Mouse (Mus musculus) thymus, postnatal 4 days (tissue): ENCODE results near the gene Birc2.
"Not testable (repeated sequence)": the region's sequence is repeated elsewhere in the genome, so short reads cannot be mapped to it uniquely, and the experiment has no call there.

Experiments
- DNase-seq: peaks from one replicate; pipeline ENCODE4 v3.0.0; 2021

Birc2 gene

DNA sequence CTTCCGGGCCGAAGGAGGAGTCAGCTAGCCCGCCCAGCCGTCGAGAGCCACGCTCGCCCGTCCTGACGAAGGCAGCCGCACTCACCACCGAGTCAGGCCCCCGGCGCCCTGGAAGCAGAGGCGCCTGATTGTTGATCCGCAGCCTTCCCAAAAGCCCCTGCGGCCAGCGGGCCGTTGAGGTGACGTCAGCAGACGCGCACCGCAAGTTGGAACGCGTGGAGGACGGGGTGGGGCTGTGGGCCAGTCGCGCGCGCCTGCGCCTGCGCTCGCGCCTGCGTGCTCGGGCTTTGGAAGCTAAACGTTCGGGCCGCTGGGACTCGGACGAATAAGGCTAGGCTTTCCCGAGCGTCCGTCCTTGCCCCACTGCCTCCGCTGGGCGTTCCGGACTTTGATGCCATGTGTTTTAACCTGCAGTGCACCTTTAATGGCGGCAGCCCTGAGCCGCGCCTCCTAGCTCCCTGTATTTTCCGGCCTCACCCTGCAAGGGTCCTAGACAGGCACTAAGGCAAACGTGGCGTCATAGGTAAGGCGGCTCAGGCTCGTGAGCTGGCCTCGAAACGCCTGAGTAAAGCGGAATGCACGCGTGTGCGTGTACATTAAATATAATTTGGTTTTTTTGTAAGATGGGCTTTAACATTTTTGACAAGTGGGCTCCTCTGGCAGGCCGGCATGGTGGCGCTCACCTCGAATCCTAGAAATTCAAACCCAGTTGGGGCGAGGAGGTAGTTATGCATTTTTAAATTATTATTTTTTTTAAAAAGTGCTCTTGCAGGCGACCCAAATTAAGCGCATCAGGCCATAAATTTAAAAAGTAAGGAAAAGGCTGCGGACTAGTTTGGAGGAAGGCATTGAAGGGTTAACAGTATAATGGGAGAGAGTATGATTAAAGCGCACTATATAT lies at the start of gene Birc2:
Gene Birc2 (minus strand): TSS at position 160 of the 901 bp plus-strand sequence.
- DNase-seq, result peak; percentile 94

DNA sequence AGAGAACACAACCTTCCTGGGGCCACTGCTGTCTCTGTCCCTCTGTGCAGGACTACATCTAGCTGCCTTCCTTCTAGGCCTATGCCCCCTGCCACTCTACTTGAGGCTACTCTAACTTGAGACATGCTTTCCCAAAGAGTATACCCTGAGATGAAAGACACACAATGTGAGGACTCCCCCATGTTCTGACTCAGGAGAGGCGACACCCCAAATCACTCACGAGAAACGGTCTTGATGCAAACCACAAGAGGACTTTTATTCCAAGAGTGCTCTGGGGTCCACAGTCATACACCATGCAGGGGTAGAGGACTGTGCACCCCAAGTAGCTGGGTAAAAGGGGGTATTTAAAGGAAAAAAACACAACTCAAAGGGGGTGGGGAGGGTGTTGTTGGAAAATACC lies 47.5 kb upstream of the Birc2 start:
- no peak for DNase-seq

DNA sequence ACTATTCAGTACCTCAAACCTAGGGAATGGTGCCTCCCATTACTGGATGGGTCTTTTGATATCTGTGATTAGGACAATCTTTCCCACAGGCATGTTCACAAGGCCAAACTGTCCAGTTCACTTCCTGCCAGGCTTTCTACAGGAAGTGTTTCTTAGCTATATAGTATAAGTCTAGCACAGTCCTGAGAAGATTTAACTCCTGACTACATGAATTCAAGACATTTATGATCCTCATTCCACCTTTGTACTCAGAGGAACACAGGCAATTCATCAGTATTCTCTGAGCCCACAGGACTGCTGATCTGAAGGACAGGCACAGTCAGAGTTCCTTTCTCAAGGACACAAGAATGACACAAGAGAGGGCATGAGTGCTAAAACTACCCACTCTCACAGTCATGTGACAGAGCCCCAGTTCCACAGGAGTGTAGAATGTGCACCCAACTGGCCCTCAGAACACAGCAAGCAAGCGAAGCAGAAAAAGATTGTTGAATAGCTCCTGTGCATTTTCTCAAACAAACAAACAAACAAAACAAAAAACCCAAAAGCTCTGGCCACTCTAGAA lies 45.5 kb upstream of the Birc2 start:
- DNase-seq, result no peak

DNA sequence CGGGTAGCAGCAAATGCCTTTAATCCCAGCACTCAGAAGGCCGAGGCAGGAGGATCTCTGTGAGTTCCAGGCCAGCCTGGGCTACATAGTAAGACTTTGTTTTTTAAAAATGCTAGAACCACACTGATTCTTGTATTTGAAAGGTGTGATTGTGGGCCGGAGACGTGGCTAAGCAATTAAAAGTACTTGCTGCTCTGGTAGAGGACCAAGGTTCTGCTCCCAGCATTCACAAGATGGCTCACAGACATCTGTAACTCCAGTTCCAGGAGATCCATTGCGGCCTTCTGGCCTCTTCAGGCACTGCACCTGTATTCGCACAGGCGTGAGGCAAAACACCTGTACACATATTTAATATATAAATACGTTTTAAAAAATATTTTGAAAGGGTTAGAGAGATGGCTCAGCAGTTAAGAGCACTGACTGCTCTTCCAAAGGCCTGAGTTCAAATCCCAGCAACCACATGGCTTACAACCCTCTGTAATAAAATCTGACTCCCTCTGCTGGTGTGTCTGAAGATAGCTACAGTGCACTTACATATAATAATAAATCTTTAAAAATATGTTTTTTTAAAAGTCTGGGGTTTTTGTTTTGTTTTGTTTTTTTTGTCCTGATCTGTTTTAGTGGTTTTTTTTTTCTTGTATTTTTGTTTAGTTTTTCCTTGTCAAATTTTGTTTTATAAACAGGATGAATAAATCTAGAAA lies 36.8 kb upstream of the Birc2 start:
- DNase-seq, result peak; percentile 26

DNA sequence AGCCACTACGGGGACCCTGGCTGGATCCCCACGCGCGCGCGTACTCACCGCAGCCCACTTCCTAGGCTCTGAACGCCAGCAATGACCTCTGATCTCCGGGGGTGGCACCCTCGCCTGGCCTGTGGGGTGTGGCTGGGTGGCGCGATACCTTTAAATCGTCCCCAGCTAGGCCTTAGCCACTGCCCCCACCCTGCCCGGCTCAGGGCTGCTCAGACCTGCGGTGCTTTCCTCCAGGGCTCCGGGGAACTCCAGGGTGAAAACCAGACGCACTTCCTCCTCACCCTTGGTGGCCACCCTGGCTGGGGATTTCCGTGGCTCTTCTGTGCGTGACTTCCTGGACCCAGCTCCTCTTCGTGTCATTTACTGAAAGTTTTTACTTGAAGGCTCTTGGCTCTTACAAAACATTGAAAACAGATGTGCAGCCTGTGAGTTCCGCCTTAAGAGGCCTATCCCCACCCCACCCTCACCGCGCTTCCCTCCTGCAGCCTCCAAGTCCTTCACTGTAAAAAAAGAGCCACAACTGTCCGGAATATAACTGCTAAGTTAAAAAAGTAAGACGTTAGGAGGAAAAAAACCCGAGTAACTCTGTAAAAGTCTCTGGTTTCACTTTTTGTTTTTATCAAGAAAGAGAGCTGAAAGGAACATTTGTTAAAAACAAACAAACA lies 36.0 kb upstream of the Birc2 start, which contains the start of gene Birc3:
Gene Birc3 (minus strand): TSS at position 412 of the 665 bp plus-strand sequence.
- peak; percentile 82 for DNase-seq

DNA sequence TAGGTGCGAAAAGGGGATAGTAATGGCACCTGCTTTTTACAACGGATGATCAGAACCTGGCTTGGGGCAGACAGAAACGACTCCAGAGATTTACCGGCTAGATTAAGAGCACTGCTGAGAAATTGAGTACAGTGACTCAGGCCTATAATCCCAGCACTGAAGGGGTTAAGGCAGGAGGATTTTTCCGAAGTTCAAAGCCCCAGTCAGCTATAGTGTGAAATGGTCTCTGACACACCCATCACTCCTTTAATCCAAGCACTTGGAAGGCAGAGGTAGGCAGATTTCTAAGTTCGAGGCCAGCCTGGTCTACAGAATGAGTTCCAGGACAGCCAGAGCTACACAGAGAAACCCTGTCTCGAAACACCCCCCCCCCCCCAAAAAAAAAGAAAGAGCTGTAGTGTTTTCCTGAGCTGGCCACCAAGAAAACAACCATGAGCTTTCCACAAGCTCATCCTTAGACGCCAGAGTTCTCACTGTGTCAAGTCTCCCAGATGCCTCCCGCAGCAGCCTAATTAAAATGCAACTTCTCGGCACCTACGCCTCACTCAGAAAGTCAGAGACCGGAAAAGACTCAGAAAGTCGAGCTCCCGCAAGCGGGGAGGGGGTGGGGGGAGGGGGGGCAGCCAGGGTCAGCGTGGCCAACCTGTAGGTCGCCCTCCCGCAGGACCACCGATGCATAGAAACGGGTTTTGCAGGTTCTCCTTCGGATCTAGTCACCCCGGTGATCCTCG lies 35.3 kb upstream of the Birc2 start:
- DNase-seq, result peak; percentile 16

DNA sequence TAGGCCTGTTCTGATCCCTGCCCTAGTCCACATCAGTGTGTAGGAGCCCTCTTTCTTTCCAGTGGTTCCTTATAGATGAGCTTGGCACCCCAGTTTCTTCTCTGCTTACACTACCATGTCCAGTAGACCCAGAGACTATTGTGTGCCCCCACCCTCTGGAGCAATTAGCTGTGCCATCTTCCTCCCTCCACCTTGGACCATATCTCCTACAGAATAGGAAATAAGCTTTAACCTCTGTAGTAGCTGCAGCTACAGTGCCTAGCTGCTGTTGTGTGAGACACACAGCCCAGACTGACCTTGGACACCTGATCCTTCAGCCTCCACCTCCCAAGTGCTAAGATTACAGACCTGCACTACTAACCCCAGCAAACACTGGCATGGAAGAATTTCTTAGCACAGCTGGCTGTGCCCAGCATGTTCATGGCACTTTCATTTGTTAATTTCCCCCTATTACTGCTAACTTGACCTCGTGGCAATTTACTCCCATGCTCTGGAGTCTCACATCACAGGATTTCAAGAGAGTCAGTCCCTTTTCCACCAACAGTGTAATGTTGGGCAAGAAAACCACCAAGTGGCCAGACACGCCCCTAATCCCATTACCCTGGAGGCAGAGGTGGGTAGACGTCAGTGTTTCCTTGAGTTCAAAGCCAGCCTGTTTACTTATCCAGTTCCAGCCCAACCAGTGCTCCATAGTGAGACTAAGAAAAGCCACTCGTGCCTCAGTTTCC lies 34.6 kb upstream of the Birc2 start:
- no peak for DNase-seq

DNA sequence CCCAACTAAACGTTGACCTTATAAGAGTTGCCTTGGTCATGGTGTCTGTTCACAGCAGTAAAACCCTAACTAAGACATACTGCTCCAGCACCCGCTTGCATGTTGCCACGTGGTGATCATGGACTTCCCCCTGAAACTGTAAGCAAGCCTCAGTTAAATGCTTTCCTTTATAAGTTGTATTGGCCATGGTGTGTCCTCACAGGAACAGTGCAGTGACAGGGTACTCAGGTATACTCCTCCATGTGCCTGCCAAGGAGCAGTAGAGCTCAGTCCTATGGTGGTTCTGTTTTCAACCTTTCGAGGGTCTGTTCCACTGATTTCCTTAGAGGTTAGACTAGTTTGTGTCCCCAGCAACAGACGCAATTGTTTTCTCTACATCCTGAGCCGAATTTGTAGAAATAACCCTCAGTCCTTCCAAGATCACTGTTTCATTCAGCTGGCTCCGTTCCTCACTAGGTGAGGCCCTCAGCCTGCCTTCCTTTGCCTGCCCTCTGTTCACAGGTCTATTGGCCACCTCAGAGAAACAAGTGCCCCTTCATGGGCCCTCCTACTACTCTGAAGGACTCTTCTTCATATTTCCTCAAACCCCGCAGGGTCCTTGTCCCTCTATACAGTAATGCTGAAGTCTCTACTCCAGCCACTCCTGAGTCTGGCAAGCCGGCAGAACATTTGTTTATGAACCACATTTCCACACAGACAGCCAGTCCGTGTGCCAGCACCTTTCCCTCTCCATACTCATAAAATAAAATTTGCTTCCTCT lies 33.9 kb upstream of the Birc2 start:
- DNase-seq, result no peak

DNA sequence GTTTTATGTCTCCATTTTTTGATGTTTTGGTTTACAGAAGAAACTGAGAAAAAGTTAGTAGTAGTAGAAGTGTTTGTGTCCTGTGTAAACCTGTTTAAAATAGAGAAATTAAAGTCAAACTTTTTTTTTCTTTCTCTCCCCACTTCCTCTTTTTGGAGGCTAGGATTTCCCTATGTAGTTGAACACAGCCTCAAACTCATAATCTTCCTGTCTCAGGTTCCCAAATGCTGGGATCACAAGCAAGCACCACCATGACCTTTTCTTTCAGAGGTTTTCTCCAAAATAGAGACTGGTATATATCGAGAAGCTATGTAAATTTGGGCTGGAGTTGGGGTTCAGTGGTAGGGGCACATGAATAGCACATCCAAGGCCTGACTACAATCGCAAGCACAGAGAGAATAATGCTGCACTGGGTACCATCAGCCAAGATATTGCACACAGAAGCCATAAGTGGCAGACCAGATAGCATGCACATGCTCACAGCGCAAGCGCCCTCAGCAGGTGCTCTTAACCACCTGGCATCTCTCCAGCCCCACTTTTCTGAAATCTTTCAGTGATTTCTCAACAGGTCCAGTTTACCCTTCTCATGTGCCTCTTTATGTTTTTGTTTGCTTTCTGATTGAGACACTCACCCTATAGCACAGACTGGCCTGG lies 32.1 kb upstream of the Birc2 start:
- DNase-seq, result peak; percentile 33

DNA sequence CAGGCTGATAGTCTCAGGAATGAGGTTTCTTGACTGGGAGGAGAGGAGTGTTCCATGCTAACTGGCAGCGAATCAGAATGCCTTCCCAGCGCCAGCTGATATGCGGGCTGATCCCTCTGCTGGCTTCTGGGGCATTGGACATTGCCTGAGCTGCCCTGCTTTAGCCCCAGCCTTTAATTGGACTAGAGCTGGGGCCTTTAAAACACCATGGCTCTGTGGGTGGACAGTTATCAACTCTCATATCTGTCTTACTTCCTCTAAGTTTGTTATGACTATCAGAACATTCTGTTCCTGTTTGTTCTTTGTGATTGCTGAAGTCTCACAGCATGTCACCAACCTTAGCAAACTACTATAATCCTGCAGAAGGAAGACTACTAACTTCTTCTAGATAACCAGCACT lies 31.1 kb upstream of the Birc2 start:
- DNase-seq, result no peak

DNA sequence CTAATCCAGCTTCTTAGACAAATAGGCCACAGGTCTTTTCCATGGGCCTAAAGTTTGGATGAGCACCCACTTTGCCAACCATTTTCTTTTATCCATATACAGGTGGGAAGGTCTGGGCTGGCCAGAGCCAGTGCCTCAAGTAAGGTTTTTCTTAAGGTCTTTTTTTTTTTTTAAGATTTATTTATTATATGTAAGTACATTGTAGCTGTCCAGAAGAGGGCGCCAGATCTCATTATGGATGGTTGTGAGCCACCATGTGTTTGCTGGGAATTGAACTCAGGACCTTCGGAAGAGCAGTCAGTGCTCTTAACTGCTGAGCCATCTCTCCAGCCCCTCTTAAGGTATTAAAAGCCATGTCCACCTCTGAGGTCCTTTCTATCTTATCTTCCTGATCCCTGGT lies 30.1 kb upstream of the Birc2 start:
- peak; percentile 59 for DNase-seq

DNA sequence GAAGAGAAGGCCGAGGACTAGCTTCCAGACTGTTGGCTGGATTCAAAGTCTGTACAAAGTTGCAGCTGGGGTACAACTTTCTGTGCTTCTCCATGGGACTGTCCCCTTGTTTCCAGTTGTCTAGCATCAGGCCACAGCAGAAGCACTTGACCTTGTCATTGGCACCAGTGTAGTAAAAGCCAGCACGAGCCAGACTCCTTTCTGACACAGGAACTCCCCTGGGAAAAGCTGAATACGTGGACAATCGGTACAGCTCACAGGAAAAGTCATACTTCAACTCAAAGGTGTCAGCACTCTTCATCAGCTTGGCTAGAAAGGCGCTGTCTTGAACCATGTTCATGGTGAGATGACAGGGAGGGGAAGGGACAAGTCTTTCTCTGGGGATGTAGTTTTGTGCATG lies 24.1 kb upstream of the Birc2 start:
- DNase-seq, result no peak

DNA sequence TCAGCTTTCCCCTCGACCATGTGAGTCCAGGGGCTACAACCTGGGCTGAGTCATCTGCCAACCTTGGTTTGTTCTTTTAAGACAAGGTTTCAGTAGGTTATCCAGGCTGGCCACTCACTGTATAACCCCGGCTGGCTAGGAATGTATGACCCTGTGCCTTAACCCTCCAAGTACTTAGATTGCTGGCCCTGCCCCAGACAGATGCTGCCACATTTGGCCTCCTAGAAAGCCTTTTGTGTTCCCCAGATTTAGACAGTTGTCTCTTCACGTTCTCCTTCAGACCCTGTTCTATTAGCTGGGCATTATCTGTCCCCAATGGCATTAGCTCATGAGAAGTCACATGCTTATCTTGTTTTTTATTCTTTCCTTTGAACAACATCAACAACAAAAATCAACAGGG lies 19.0 kb upstream of the Birc2 start:
- no peak for DNase-seq

DNA sequence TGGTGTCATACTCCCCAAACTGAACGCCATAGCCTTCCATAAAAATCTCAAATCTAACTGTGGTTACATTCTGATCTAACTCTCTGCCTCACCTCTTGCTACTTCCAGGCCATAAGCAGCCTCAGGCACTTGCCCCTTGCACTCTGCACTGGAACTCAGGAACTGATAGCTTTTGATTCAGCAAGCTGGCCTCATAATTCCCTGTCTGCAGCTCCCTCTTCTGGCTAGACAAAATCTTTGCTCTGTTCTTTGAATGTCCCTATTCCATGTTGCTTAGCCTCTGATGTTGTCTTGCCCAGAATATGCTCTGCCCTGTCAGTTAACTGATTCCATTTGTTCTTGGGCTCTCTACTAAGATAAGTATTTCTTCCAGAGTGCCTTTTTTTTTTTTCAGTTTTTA lies 18.5 kb upstream of the Birc2 start:
- DNase-seq, result peak; percentile 26

DNA sequence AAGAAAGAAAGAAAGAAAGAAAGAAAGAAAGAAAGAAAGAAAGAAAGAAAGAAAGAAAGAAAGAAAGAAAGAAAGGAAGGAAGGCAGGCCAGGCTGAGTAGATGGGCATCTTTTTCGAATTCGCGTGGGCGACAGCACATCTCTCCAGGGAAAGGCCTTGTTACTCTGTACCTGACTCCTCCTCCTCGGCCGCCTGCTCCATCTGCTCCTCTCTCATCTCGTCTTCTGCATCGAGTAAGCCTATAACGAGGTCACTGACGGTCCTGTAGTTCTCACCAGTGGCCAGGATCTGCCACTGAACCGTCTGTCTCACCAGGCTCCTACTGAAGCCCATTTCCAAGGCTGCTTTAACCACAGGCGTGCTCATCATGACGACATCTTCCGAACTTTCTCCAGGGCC lies 17.3 kb upstream of the Birc2 start:
- DNase-seq, result not testable (repeated sequence)

DNA sequence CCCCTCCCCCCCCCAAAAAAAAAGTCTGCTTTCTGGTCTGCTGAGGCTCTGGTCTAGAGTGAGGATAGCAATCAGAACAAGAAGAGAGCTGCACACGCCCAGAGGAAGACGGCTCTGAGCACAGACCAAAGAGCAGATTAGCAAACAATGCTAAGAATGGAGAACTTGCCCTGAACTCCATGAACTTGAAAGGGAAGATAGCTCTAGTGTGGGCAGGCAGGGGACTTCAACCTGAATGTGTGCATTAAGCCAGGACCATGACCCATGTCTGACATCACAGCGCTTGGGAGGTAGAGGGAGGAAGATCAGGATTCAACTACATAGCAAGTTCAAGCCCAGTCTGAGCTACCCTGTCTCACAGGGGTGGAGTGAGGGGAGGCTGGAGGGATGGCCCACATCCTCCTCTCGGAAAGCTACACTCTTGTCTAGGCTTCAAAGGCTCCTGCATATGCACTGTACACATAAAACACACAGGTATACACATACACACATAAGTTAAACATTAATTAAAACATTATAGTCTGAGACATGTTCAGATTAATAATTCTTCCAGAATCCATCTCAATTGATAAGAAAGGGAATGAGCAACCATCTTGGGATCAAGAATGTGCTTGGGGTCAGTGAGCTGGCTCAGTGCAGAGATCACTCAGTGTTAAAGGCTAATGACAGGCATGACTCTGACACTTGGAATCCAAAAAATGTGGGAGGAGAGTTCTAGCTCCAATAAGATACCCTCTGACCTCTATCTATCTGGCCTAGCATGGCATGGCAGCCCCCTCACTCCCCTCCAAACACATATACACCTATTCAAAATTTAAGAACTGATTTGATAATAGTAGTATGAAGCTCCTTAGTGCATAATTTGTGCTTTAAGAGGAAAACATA lies 15.7 kb upstream of the Birc2 start:
- no peak for DNase-seq

DNA sequence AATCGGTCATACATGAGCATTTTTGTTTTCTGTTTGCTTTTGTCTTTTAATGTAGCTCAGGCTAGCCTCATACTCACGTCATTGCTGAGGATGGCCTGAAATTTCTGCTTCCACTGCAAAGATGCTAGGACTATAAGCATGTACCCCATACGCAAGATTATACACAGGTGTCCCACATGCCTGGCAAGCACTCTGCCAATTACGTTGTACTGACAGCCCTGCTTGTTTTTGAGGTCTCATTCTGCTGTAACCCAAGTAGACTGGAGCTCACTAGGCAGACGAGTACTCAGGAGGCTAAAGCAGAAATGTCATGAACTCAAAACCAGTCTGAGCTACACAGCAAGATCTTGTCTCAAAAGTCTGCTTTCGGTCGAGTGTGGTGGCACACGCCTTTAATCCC lies 15.0 kb upstream of the Birc2 start:
- no peak for DNase-seq

DNA sequence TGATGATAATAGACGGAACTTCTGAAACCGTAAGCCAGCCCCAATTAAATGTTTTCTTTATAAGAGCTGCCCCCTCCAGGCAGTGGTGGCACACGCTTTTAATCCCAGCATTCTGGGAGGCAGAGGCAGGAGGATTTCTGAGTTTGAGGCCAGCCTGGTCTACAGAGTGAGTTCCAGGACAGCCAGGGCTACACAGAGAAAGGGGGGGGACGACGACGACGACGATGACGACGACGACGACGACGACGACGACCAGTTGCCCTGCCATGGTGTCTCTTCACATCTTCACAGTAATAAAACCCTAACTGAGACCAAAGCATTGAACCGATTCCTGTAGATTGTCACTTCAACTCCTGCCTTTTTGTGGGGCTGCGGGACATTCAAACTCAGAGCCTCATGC lies 11.3 kb upstream of the Birc2 start:
- DNase-seq, result no peak

DNA sequence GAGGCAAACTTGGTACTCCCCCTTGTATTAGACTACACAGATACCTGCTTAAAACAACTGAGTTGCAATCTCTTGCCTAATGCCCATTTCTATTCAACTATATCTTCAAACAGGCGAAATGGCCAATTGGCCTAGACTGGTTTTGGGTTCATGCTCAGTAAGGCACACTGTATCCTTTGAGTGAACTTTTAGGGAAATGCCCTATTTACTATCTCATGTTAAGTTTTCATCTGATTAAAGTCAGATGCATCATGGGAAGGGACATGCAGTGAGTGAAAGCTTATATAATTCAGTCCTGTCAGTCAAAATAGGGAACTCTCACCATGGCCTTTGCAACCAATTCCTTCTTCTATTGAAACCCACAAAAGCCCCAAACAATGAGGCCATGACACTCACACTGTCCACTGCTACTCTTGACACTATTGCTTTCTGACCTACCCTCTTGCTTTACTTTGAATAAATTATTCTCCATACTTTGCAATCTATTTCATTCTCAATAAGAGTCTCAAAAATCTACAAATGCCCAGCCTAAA lies 9.9 kb upstream of the Birc2 start:
- DNase-seq, result no peak
